Mouse (Mus musculus) adrenal gland, postnatal 25 days (tissue): ENCODE measurements around the gene Car3. TPM values are rescaled to one million over a fixed set of nuclear protein-coding genes. Genes with fewer than 3 reads are reported as not detected.
"Not testable (repeated sequence)": the region's sequence is repeated elsewhere in the genome, so short reads cannot be mapped to it uniquely, and the experiment has no call there.

ENCODE experiments used
- DNase-seq: peaks from one replicate; pipeline ENCODE4 v3.0.0; 2021; ENCODE audit warnings: mixed read lengths
- long read RNA-seq: library from polyadenylated mRNA; stranded (forward); transcript quantifications from one replicate; pipeline ENCODE4 v2.0.0, GENCODE M21; 2021
- total RNA-seq: library from RNA; stranded (reverse); gene quantifications from 2 replicates; pipeline ENCODE4 v1.2.3, GENCODE M21; 2021

Car3 gene
- total RNA-seq: 710 and 875 TPM in 2 replicates
- long read RNA-seq, transcript Car3-201 (7 exons, 1,679 nt): major isoform, 4,698 of 5,125 reads
- long read RNA-seq, transcript Car3-203 (3 exons, 804 nt): minor isoform, 15 of 5,125 reads
- long read RNA-seq, transcript Car3-202 (2 exons, 1,395 nt): minor isoform, 26 of 5,125 reads
- long read RNA-seq, partial matches to known transcripts: 275 of 5,125 reads
- long read RNA-seq, other reads (novel, unspliced or antisense): 111 of 5,125 reads

DNA sequence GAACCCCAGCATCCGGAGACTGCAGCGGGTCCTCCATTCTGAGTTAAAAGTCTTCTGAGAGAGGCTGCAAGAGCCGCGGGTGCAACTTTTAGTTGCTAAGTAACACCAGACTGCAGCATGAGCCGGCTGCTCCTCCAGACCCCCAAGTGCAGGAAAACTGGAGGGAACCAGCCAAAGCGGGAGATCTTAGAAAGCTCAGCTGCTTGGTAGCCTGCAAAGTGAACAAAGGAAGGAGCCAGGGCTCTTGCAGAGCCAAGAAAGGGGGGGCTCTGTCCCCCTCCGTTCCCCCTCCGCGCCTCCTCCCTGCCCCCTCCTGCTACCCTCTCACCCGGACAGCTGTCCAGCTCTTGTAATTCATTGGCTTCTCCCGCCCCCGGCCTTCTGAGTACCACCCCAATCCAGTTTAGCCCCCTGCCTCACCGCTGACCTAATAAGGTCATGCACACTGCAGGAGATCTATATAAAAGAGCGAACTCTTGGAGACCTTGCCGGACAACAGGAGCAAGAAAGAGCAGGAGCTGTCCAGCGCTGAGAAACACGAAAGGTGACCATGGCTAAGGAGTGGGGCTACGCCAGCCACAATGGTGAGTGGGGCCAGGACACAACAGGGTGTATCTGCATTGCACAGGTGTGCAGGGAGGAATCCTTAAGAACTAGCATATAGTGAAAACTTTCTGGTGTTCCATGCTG is at the start of gene Car3:
Gene Car3 (plus strand): TSS at position 491 of the 690 bp plus-strand sequence.
- peak; percentile 17 for DNase-seq

- DNase-seq: not testable (repeated sequence)
Measured at GRCm38 (mm10) chr3:14815396-14815795, 47.9 kb upstream of the Car3 start.

DNA sequence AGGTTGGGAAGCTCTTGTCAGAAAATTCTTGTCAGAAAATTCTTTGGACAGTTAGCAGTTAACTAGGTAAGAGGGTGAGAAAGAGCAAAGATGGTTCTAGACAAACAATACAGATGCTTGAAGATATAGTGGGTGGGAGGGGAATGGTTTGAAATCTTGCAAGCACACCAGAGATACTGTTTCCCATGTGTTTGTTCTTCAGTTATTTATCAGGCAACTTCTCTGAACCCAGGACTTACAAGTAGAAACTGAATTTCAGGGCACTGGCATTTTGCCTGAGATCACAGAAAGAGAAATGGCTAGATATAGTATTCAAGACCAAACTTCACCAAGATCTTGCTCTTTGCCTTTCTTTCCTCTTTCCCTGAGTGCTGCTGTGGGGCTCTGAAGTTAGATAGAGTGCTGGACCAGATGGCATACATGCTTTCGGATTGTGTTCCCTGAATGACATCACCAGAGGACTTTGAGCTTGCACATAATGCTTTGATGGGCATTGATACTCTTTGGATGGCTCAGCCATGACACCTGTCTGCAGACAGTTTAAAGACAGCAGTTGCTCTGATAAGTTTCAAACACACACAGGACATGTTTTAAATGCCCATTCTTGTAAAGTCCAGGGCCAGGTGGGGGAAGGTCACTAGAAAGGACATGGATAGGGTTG is 43.3 kb upstream of the Car3 start:
- DNase-seq: no peak

GRCm38 (mm10) chr3:14828896-14829295 is 34.4 kb upstream of the Car3 start:
- DNase-seq: no peak

GRCm38 (mm10) chr3:14831219-14831835 is 32.0 kb upstream of the Car3 start:
- DNase-seq: no peak

DNA sequence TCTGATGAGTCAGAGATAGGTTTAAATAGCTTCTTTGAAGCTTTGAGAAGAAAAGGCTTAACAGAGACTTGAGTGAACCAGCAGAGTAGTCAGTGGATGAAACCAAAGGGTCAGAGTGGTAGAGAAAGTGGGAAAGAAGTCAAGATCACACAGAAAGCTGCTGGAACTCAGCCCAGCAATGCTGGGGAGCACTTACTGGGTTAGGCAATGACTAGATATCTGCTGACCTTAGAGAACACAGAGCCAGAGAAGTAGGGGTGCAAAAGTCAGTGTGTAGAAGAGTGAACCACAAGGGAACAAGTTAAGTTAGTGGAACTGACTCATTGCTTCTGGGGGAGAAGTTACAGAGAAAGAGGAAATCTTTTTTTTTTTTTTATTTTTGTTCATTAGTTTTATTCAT is 30.5 kb upstream of the Car3 start:
- DNase-seq: peak; percentile 11

DNA sequence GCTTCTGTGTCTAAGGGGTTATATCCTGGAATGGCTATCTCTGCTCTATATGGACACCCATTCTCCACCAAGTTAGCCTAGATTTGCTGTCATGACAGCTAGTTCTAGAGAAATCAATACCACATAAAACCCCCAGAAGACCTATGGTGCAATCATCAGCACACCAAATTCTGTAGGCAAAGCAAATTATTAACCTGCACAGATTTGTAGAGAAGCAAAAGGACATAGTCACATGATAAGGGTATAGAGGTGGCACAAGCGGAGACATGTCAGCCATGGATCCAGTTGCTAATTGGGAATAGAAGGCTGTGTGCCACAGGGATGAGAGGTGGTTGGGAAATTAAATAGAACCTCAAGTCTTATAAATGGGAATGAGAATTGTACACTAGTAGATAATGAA is 24.4 kb upstream of the Car3 start:
- DNase-seq: no peak

DNA sequence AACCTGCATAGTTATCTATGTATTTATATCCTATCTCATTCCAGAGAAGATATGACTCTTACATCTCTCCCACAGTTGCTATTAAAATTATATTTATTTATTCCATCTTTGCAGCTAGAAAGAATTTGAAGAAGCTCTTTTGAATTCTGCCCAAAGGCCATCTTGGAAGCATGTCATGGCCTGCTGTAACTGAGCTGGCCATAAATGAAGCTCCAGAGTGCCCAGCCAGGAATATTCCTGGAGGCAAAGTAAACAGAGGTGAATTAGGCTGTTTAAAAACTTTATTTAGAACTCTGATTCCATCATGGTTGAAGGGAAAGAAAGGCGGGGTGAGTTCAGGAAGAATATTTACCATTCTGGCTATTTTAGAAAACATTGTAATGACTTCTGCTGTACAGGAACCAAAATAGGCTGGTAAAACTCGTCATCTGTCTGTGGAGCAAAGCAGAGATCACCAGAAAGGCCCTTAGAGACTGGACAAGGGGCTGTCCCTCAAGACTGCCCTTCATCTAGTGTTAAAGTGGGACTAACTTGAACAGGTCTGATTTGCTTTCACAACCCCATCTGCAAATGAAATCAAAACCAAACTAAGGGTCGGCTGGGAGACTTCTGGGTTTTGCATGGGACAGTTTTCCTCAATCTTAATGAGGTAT is 23.7 kb upstream of the Car3 start:
- no peak for DNase-seq

- no peak for DNase-seq
Measured at GRCm38 (mm10) chr3:14848587-14849254, 14.6 kb upstream of the Car3 start.

DNA sequence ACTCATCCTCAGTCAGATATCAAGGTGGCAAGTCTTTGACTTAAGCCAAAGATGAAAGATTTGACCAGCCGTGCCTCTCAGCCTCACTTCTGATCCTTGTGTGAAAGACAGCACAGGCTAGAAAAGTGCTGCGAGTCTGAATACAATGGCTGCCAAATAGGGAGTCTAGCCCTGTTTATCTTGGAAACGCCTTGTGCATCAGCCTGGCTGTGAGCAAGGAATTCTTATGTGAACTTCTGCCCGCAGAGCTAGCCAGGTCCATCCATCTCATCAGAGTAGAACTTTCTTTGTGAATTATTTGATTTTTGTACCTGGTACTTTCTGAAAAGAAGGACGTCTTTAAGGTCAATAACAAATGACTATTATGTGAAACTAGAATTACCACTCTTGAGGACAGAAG is 9.3 kb upstream of the Car3 start:
- no peak for DNase-seq

- DNase-seq: no peak
Measured at GRCm38 (mm10) chr3:14854446-14854845, 8.9 kb upstream of the Car3 start.

- no peak for DNase-seq
Measured at GRCm38 (mm10) chr3:14857874-14858273, 5.4 kb upstream of the Car3 start.

DNA sequence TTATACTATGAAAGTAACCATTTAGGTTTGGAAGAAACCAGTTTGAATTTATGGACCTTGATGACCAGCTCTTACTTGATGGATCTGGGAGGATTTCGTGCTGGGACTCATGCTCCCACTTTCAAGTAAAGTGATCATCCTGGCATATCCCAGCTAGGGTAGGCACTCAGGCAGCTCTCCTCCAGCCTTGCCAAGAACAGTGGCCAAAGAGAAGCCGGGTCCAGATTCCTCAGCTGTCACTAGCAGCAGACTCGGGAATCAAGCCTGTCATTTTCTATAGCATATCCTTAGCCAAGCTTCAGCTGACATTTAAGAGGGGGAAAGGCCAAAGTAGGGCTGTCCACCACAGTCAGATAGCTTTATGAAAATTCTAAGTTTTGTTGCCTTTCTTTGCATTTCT is 3.0 kb upstream of the Car3 start:
- DNase-seq: no peak

DNA sequence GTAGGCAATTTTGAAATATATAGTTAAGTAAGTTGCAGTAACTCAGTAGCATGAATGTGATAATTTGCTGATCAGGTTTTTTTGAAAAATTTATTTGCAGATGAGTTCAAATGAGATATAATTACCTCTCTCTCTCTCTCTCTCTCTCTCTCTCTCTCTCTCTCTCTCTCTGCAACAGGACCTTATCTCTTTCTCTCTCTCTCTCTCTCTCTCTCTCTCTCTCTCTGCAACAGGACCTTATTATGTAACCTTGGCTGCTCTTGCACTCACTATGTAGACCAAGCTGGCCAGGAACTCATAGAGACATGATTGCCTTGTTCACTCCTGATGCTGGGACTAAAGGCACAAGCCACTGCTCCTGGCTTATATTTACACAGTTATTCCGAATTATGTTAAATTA is 2.1 kb upstream of the Car3 start:
- DNase-seq: no peak

DNA sequence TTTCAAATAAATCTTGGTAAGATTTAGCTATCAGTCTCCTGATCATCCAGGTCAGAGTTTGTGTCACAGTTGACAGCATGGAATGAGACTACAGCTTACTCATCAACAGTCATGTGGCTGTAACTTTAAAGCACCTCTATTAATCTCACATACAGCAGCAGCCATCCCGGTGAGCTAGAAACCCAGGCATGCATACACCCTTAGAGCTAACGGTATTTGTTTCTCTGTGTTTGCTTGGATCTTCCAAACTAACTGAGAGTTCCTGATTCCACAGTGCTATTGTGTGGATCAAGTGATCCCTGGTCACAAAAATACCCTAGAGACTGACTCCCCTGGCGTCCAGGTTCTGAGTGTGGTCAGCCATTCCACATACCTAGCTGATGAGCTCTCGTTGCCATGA is 1.5 kb upstream of the Car3 start:
- DNase-seq: no peak

GRCm38 (mm10) chr3:14862654-14863021 is 674 bp upstream of the Car3 start:
- DNase-seq: no peak

DNA sequence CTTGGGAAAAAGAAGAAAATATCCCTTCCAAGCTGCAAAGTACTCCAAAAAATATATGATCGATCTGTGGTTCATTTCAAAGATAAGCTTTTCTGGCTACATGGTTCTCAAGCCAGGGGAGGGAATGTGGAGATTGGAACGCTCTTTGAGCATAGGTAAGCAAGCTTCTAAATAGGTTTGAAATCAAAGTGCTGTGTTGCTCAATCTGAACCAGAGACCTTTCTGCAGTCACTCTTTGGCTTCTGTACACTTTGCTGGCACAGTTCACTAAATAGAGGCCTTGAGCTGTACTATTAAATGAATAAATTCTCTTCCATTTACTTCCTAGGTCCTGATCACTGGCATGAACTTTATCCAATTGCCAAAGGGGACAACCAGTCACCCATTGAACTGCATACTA is 610 bp downstream of the Car3 start:
- no peak for DNase-seq

- no peak for DNase-seq
Measured at GRCm38 (mm10) chr3:14865941-14866340, 2.6 kb downstream of the Car3 start.

DNA sequence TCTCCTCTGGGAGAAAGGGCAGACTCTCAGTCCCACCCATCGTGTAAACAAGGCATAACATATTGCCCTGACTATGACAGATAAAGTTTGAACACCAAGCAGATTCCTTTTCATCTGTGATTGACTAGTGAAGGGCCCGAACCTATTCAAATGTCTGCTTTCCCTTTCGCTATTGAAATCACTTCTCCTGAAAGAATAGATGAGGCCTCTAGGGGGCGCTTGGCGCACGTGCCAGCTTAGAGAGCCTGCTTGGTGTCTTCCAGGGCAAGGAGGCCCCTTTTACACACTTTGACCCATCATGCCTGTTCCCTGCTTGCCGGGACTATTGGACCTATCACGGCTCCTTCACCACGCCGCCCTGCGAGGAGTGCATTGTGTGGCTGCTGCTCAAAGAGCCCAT is 6.5 kb downstream of the Car3 start:
- peak; percentile 73 for DNase-seq

DNA sequence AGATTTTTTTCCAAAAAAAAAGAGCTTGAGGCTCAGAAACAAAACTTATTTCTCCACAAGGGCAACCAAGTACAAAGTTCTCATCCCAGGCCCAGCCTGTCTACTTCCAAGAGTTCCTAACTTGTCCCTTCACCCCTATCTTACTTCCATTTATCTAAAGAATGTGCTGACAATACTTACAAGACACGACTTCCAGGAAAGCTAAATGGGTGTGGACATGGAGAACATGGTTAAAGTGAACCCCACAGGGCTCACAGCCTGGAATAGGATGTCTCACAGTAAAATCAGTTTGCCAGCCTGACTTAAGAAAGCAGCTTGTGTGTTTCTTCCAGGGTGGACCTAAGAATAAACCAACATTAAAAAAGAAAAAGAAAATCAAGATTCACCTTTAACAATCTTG is 7.2 kb downstream of the Car3 start:
- DNase-seq: no peak

GRCm38 (mm10) chr3:14871386-14871785 is 8.1 kb downstream of the Car3 start:
- DNase-seq: no peak

- DNase-seq: no peak
Measured at GRCm38 (mm10) chr3:14874402-14875040, 11.2 kb downstream of the Car3 start.
